Mouse (Mus musculus) heart, postnatal 25 days (tissue): Measurements from ENCODE around the gene Wdr25. TPM values are rescaled to one million over a fixed set of nuclear protein-coding genes. Genes with fewer than 3 reads are reported as not detected.

ENCODE experiments used
- DNase-seq: peaks from one replicate; pipeline ENCODE4 v3.0.0; 2022; ENCODE audit warnings: low spot score
- intact Hi-C: fragments of 180-260 bp; cut with DNase I; formaldehyde crosslinking; loops from one replicate; pipeline ENCODE4 v1.15.1; 2025
- total RNA-seq, 2 experiments: library from RNA; stranded (reverse); gene quantifications; 2 replicates each; pipeline ENCODE4 v1.2.3; 2021

Wdr25 gene
- total RNA-seq, 2 experiments from 2014 or later: 3.9 TPM

- intact Hi-C loops: loop anchor here (5.0 to 10.0 kb wide), 3 partner anchors 57 to 339 kb away; partner anchors contain the start of genes Evl, Slc25a29 and Slc25a47
- DNase-seq: peak; percentile 94
These were observed 442 bp downstream of the Wdr25 start, which contains the start of gene Wars for GRCm38 (mm10) chr12:108893715-108894431. Gene Wars, minus strand, starts transcription at chr12:108894174.

GRCm38 (mm10) chr12:108894432-108894816, 993 bp downstream of the Wdr25 start:
- no peak for DNase-seq
- intact Hi-C loops: loop anchor here (5.0 to 10.0 kb wide), 3 partner anchors 57 to 340 kb away; partner anchors contain the start of genes Evl, Slc25a29 and Slc25a47

DNA sequence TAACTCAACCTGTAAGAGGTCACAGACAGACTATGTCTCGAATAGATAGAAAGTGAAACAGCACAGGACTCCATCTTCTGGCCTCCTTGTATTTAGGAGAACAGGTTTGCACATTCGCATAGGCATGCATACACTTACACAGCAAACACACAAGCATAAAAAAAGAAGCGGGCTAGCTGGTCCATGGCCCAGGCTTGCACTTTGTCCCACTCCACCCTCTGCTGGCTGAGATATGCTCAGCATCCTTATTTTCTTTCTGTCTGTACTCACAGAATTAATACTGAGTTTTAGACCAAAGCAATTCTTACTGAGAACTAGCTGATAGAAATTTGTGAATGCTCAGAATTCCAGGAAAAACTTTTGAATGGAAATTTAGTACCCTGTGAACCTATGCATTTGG, 2.6 kb downstream of the Wdr25 start:
- no peak for DNase-seq
- intact Hi-C loops: loop anchor here (2.0 to 10.0 kb wide), 2 partner anchors 135 to 341 kb away; partner anchors contain the start of gene Evl

DNA sequence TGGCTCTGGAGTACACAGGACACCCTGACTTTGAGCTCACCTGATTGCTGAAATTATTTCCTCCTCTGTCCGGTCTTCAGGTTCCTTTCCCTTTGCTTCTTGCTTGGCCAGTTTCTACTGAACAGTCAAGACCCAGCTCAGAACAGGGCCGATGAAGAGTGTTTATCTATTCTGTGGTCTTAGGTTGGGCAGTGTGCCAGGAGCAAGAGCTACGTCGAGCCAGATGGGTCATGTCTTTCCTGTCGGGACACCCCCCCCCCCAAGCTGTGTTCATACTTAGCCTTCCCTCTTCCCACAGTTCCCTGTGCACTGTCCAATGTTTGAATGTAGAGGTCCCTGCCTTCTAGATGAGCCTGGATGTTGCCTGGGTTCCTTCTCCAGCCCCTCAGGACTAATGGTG, 7.9 kb downstream of the Wdr25 start:
- intact Hi-C loops: loop anchor here (10.0 kb wide), 2 partner anchors 413 to 1473 kb away; no protein-coding TSS in a partner anchor
- DNase-seq: no peak

- intact Hi-C loops: loop anchor here (10.0 kb wide), 2 partner anchors 412 to 1472 kb away; no protein-coding TSS in a partner anchor
- peak; percentile 20 for DNase-seq
These were observed 9.5 kb downstream of the Wdr25 start for GRCm38 (mm10) chr12:108902940-108903339.

DNA sequence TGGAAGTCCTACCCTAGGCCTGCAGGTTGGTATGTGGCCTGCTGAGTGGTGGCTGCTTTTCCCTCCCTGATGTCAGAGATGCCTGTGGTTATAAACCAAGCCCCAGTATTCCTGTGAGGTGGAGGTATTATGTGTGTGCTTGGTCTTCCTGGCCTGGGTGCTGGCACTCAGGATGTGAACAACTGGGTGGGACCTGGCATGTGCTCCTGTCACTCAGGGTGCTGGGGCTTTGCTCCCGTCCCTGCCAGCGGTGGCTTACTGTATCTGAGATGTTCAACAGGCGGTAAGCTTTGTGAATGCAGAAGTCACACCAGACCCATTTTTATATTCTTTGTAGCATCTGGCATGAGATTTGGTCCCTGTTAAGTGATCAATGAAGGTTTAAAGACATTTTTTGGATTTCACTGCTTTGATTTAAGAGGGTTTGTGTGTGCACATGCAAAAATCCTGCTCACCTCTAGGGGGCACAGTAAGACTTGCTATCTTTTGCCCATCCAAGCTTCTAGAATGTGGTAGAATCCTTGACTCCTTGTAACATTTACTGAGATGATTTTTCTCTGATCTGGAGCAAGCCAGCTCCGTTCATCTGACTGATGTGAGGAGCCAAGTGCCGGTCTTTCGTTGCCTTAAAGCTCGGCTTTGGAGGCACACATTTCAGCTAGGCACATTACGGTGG, 10.3 kb downstream of the Wdr25 start:
- no peak for DNase-seq
- intact Hi-C loops: loop anchor here (1.0 to 10.0 kb wide), 3 partner anchors 411 to 1471 kb away; no protein-coding TSS in a partner anchor

DNA sequence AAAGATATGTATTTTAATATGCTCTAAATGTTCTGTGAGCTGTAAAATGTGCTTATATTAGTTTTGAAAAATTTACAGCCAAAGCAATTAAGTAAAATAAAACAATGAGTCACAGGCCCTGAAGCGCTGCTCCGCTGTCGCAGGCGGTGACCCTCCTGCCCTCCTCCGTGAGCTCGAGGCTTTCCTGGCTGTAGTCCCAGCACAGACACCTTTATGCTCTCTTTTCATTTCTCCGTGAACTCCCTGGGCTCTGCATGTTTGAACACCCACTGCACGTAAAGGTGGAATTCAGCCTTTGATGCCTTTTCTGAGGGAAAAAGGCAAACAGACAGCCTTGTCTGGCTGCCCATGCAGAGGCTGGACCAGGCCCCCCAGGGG, 10.8 kb downstream of the Wdr25 start:
- intact Hi-C loops: loop anchor here (1.0 to 10.0 kb wide), 3 partner anchors 411 to 1471 kb away; no protein-coding TSS in a partner anchor

GRCm38 (mm10) chr12:108905620-108906302, 12.3 kb downstream of the Wdr25 start:
- intact Hi-C loops: loop anchor here (10.0 kb wide), 2 partner anchors 409 to 1469 kb away; no protein-coding TSS in a partner anchor
- no peak for DNase-seq

More for the DNA sequence above, 10.8 kb downstream of the Wdr25 start:
- DNase-seq: no peak

DNA sequence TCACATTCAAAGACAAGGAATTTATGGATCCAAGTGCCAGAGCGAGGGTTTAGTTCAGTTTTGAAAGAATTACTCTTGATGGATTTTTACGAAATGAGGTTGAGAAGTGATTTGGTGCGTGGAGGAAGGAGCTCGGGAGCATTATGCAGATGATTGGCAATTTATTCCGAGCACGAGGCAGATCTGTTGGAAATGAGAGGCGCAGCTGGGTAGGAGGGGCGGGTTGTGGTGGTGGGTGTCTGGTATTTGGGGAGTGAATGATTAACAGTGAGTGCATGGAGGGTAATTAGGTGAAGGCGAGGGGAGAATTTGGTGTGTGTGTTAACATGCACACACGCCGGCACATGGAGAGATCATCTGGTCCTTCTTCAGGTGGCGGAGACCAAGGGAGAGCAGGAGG, 13.0 kb downstream of the Wdr25 start:
- intact Hi-C loops: loop anchor here (10.0 kb wide), 2 partner anchors 408 to 1468 kb away; no protein-coding TSS in a partner anchor
- no peak for DNase-seq

DNA sequence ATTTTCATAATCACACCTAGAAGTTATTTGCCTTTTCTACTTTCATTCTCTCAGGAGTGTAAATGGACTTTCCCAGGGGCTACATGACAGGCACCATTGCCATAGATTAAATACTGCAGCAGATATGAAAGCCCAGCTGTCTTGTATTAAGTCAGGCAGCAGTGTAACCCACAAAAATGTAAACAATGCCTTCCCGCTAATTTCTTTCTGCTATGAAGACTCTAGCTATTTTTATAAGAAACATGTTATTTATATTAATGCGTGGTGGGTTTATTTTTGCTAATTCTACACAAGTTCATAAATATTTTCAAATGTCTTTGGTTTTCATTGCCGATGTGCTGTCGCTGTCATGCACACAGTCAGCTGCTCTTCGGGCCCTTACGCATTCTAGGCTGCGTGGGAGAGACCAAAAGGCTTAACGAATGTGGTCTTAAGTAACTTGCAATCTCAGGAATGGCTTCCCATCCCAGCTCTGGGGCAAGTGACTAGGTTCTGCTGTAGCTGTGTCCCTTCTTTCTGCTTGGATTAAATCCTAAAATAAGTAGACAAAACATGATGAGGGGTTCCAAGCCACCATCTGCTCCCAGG, 16.5 kb downstream of the Wdr25 start:
- DNase-seq: no peak
- intact Hi-C loops: loop anchor here (10.0 kb wide), 2 partner anchors 405 to 1465 kb away; no protein-coding TSS in a partner anchor

DNA sequence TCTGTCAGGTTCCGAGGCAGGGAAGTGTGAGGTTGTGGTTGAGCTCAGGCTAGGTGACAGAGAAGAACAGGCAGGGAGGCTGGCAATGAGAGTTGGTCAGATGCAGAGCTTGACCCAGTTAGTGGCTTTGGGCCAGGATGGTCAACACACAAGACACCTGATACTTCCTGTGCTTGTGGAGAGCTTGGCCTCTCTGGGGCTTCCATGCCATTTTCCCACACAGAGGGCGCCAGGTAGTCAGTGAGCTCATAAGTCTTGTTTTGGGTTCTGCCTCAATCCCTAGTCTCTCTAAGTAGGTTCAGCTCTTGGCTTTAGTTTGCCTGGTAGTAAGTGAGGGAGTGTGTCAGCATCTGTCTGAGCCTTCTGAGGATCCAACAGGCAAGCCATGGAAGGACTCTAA, 19.0 kb downstream of the Wdr25 start:
- intact Hi-C loops: no loop called here
- DNase-seq: no peak

GRCm38 (mm10) chr12:108914198-108914597, 20.8 kb downstream of the Wdr25 start:
- no peak for DNase-seq
- intact Hi-C loops: no loop called here

DNA sequence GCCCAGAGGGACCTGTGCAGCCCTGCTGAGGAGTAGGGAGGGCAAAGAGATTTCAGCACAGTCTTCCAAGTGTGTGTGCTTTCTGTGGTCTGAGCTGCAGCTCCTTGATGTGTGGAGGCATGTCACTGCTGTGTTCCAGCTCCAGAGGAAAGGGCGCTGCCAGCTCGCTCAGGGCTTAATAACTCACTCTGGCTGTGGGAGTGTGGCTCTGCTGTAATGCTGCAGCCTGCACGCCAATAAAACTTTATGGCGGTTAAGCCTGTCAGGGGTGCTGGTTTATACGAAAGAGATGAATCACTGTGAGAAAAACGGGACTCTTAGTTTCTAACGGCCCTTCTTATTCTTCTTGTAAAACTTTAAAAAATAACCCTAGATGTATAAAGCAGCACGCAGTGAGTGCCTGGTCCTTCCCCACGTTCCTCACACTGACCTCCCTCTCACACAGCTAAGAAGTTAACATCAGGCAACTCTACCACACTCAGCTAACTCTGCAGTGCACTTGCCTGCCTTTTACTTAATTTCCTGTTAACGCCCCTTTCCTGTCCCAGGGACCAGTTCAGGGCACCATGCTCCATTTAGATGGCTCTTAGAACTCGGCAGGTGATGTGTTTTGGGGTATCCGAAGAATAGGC, 21.4 kb downstream of the Wdr25 start:
- intact Hi-C loops: no loop called here

DNA sequence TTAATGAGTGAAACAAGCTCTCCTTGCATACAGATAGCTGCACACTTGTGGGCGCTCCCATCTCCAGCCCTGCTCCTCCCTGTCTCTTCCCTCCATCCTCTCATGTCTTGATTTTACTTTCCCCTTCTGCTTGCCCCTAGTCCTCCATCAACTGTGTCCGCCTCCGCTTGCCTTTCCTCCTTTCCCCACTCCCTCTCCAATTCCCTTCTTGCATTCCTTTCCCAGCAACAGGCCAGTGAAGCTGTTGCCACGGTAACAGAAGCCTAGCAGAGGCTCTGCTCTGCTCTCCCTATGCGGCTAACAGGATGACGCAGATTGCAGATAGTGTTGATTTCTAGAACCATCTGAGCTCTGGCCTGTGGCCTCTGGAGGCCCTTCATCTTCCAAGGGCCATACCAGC, 22.5 kb downstream of the Wdr25 start:
- intact Hi-C loops: no loop called here
- no peak for DNase-seq

More for the DNA sequence above, 21.4 kb downstream of the Wdr25 start:
- no peak for DNase-seq

- DNase-seq: no peak
- intact Hi-C loops: no loop called here
These were observed 23.1 kb downstream of the Wdr25 start for GRCm38 (mm10) chr12:108916447-108917042.

- no peak for DNase-seq
- intact Hi-C loops: no loop called here
These were observed 24.1 kb downstream of the Wdr25 start for GRCm38 (mm10) chr12:108917509-108917908.

- DNase-seq: no peak
- intact Hi-C loops: no loop called here
These were observed 25.3 kb downstream of the Wdr25 start for GRCm38 (mm10) chr12:108918753-108919152.

- intact Hi-C loops: no loop called here
- no peak for DNase-seq
These were observed 33.2 kb downstream of the Wdr25 start for GRCm38 (mm10) chr12:108926606-108927111.

DNA sequence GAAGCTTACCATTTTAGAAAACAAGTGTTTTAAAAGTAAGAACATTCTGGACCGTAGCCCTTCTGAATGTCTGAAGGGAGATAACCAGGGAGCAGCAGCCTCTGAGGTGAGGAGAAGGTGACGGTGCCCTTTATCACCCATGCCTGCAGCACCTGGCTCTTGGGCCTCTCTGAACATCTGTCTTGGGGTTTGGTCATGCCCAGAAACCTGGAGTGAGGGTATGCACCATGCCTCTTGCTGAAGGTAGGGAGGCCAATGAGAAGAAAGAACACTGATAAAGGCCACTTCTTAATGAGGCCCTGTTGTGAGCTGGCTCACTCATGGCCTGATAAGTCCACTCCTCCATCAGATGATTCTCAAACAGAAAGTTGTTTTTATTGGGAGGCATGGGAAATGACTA, 34.8 kb downstream of the Wdr25 start:
- DNase-seq: no peak

More for the DNA sequence above, 34.8 kb downstream of the Wdr25 start:
- intact Hi-C loops: no loop called here
